Mouse (Mus musculus) retina, postnatal 1 day (tissue): ENCODE data around the gene Tex26.

Experiments used
- DNase-seq: peaks from one replicate; pipeline ENCODE4 v3.0.0-alpha.2; 2012

Gene Tex26

GRCm38 (mm10) chr5:149490275-149490674, 50.8 kb downstream of the Tex26 start:
- DNase-seq = no peak

DNA sequence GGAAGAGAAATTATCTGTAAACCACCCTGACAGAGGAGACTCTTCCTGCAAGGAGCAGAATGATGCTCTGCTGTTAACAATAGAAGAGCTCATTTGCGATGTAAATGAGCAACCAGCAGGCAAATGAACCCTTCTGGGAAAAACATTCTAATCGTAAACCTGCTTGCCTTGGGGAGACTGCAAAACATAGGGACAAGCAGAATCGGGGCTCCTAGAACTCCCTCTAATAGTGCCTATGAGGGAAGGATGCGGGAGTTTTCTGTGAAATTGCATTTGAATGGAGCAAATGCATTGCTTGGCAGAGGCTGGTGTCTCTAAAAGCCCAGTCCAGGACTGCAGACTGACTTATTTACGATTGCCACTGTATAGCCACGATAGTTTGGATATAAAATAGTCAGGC, 56.2 kb downstream of the Tex26 start:
- DNase-seq = no peak

GRCm38 (mm10) chr5:149496401-149497066, 57.1 kb downstream of the Tex26 start:
- no peak for DNase-seq

GRCm38 (mm10) chr5:149499936-149500335, 60.5 kb downstream of the Tex26 start:
- DNase-seq = no peak

DNA sequence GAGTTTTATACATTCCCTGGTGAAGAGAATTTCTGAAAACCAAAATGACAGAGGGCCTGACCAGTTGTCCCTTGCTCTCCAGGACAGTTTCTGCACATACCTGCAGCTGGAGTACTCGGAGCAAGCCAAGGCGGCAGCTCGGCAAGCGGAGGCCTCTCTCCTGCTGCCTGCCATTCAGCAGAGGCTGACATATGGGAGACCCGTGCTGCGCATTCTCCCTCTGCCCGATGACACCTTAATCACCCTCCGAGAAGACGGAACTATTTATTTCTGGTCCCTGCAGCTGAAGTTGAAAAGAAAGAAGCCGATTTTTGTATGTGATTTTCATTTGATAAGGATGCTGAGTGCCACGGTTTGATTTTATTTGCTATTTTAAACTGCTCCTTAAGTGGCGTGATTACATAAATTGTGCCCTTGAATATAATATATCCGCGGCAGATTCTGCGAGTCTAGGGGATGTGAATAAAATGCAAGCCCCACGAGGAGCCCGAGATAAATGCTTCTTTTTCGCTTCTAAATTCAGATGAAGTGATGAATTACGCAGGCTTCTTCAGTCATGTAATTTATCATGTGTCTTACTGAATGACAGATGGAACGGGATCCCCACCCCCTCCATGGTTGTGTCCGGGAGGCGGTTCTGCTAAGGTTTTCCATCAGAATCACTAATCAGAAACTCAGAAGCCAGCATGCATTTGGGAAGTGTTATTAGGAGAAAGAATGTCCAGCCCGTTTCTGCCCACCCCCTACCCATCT, 64.1 kb downstream of the Tex26 start:
- no peak for DNase-seq

GRCm38 (mm10) chr5:149504985-149505384, 65.5 kb downstream of the Tex26 start:
- no peak for DNase-seq

DNA sequence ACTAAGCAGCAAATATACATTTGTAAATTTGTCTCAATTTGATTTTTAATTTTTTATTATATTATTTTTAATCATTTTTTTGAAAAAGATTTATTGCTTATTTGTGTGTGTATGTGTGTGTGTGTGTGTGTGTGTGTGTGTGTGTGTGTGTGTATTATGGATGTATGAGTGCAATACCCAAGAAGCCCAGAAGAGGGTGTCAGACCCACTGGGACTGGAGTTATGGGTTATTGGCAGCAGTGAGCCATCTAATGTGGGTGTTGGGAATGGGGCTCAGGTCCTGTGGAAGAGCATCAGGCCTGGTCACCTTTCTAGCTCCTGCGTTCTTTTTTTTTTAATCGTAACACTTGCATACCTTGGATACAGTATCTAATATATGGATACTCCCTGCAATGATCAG, 66.6 kb downstream of the Tex26 start:
- no peak for DNase-seq

GRCm38 (mm10) chr5:149508094-149509029, 68.9 kb downstream of the Tex26 start:
- no peak for DNase-seq

DNA sequence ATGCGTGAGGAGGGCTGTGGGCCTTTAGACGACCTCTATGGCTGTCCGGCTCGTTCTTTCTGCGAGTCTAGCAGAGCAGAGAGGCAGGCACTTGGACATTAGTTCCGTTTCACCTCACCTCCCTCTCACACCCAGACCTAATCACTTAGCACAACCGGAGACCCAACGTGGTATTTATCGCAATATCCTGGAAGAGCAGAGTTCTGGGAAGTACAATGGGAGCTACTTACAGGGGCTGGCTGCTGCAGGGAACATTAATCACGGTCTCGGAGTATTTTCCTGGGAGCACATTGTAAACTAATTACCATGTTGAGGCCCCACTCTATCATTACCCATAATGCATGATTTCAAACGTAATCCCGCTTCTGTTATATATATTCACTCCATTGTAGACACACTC, 70.9 kb downstream of the Tex26 start:
- DNase-seq = peak; percentile 60

DNA sequence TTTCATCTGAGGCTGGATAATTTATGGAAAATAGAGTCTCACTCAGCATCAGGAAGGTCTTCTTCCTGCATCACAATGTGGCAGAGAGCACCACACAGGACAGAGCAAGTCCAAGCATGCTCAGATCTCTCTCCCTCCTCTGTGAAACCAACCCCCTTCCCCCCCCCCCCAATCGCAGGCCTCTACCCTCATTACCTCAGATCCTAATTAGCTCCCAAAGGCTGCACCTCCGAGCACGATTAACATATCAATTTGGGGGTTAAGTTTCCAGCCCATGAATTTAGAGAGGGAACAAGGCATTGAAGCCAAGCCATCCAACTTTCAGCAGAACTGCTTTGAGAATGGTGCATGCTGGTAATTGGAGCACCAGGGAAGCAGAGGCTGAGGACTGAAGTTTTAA, 73.2 kb downstream of the Tex26 start:
- no peak for DNase-seq

GRCm38 (mm10) chr5:149513438-149514086, 74.1 kb downstream of the Tex26 start:
- no peak for DNase-seq

- DNase-seq = peak; percentile 81
Observed at GRCm38 (mm10) chr5:149514087-149514671, 74.7 kb downstream of the Tex26 start.

GRCm38 (mm10) chr5:149514890-149515289, 75.4 kb downstream of the Tex26 start:
- DNase-seq = no peak

GRCm38 (mm10) chr5:149517116-149517515, 77.7 kb downstream of the Tex26 start:
- DNase-seq = peak; percentile 79
